Mouse (Mus musculus) liver, postnatal 0 days (tissue): ENCODE measurements around the gene Slc37a2.

Source experiments
- CTCF ChIP-seq: sonication (generic); IDR thresholded peaks from 2 replicates; pipeline ENCODE4 v1.5.1; 2016; ENCODE audit warnings: antibody characterized with exemption, low read depth
- EP300 ChIP-seq: IDR thresholded peaks from 2 replicates; pipeline ENCODE4 v1.6.1; 2016; ENCODE audit warnings: antibody characterized with exemption, low read depth, mild to moderate bottlenecking

DNA sequence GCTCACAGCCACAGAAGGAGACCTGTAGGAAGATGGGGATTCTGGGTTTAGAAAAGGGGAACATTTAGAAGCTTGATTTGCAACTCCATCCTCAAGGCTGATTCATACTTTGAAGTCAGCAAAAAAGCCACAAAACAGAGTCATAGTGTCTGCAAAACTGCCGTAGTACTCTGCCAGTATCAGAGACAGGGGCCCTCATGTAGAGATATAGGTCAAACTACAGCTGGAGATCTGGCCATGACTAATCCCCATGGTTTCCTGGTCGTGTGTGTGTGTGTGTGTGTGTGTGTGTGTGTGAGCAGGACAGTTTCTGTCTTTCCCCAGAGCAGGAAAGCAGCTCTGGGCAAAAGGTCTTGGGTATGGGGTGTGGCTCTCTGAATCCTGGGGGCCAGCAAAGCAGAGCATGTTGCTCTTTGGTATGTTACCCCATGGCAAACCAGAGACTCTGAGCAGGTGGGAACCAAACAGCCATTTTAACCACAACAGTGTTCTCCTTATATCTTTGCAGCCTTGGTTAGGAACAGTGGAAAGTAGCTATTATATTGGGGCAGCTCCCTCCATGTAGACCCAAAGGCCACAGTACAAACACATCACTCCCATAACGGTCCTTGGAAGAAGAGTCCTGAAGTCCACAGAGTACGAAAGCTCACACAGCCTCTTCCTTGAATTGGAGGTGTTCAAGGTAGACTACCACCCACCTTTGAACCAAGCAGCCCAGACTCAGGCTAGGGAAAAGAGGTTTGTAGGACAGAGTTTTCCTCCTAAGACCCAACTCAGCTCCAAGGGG lies 19.4 kb downstream of the Slc37a2 start:
- no peak for TF ChIP-seq EP300
- no peak for TF ChIP-seq CTCF
